In genomic region chr7:70337581-70338264, GRCm38 (mm10) we compare ENCODE assay signal across 8 mouse cellular contexts. TPM values are rescaled to one million over a fixed set of nuclear protein-coding genes. Genes with fewer than 3 reads are reported as not detected.
DNase-seq lines count a peak whose midpoint lies in the region; ATAC-seq and TF ChIP-seq lines count a peak whose summit lies in the region.

No protein-coding gene starts in this region.

- H3K27ac ChIP-seq in liver, adult 2 months (replicated peaks; ENCODE audit: insufficient read depth, low read depth, low read length) = no peak overlapping the region
- no peak overlapping the region for H3K27ac ChIP-seq in heart, embryonic 14.5 days (replicated peaks in 1 of 2; ENCODE audit: control insufficient read depth in 1 of 2, insufficient read depth in 1 of 2, low read depth in 2 of 2, low read length in 2 of 2)
- no peak overlapping the region for H3K27ac ChIP-seq in limb, embryonic 13.5 days
- no peak overlapping the region for H3K27ac ChIP-seq in olfactory bulb, adult 2 months (ENCODE audit: insufficient read depth, low read depth, low read length)

- TF ChIP-seq CTCF in liver, adult 2 months (IDR thresholded peaks at IDR 0.05; ENCODE audit: low read depth, low read length) = no peak
- TF ChIP-seq CTCF in olfactory bulb, adult 2 months (IDR thresholded peaks at IDR 0.05; ENCODE audit: insufficient read depth, low read depth, low read length) = no peak

- no peak; the same call in 1 of the 2 replicates for ATAC-seq in heart, embryonic 14.5 days (ENCODE audit: insufficient number of reproducible peaks, insufficient read depth, low FRiP score, low read depth)
- no peak for ATAC-seq in limb, embryonic 13.5 days (ENCODE audit: low FRiP score, low read depth)

- H3K79me2 ChIP-seq in liver, adult 2 months (ENCODE audit: control insufficient read depth, insufficient read depth, low read length) = no peaks in the 10 kb centered on the region; the same call in 1 of the 2 replicates

- H3K4me1 ChIP-seq in liver, adult 2 months (ENCODE audit: control insufficient read depth, insufficient read depth, low read length) = no peaks in the 10 kb centered on the region
- no peaks in the 10 kb centered on the region; a peak in 1 of 4 replicates for H3K4me1 ChIP-seq in heart, embryonic 14.5 days (ENCODE audit: control insufficient read depth in 2 of 2, insufficient read depth in 2 of 2, low read length in 2 of 2)
- peaks cover 26% of the 10 kb centered on the region for H3K4me1 ChIP-seq in limb, embryonic 13.5 days
- no peaks in the 10 kb centered on the region for H3K4me1 ChIP-seq in olfactory bulb, adult 2 months (ENCODE audit: control insufficient read depth, insufficient read depth, low read length)

- WGBS in liver, adult 2 months = 25% methylated on average over 37 of the region's 37 CpGs
- WGBS in heart, embryonic 14.5 days = 3% methylated on average over 37 of the region's 37 CpGs
- WGBS in limb, embryonic 13.5 days = 4% methylated on average over 31 of the region's 37 CpGs
- WGBS in olfactory bulb, adult 2 months = 4% methylated on average over 37 of the region's 37 CpGs

- no peak for DNase-seq in liver, adult 2 months (ENCODE audit: extremely low read depth, low read depth, low spot score)
- DNase-seq in liver = no peak
- no peak for DNase-seq in urinary bladder, postnatal 36 days (ENCODE audit: low spot score in 2 of 2)
- no peak for DNase-seq in spleen, adult 12 weeks (ENCODE audit: low spot score)
- no peak for DNase-seq in cerebellum, postnatal 25 days

- H3K9me3 ChIP-seq in heart, embryonic 14.5 days (ENCODE audit: control insufficient read depth, low read length) = no peaks in the 10 kb centered on the region
- H3K9me3 ChIP-seq in limb, embryonic 13.5 days = no peaks in the 10 kb centered on the region

- peaks cover 6% of the 10 kb centered on the region; the same call in 1 of the 2 replicates for H3K27me3 ChIP-seq in liver, adult 2 months (ENCODE audit: control insufficient read depth, insufficient read depth, low read length)
- H3K27me3 ChIP-seq in heart, embryonic 14.5 days (ENCODE audit: control insufficient read depth, insufficient read depth, low read length) = peaks cover 94% of the 10 kb centered on the region
- H3K27me3 ChIP-seq in limb, embryonic 13.5 days = peaks cover 93% of the 10 kb centered on the region

- peak overlapping the region; percentile 45; the same call in 1 of the 2 replicates for H3K4me3 ChIP-seq in liver, adult 2 months (ENCODE audit: insufficient read depth, low read depth, low read length)
- H3K4me3 ChIP-seq in heart, embryonic 14.5 days (ENCODE audit: control insufficient read depth in 1 of 2, insufficient read depth in 1 of 2, low read depth in 1 of 2, low read length in 2 of 2) = peak overlapping the region in 1 of 2 experiments; percentile 19; a peak in 2 of 4 replicates
- peak overlapping the region; percentile 22; the same call in 1 of the 2 replicates for H3K4me3 ChIP-seq in limb, embryonic 13.5 days
- peak overlapping the region; percentile 29 for H3K4me3 ChIP-seq in olfactory bulb, adult 2 months (ENCODE audit: insufficient read depth, low read depth, low read length)

- H3K4me2 ChIP-seq in heart, embryonic 14.5 days (ENCODE audit: low read length) = peak overlapping the region; percentile 49
- H3K4me2 ChIP-seq in limb, embryonic 13.5 days (replicated peaks) = peak overlapping the region; percentile 51

- 0 out of 2 replicates have a peak, but pooled peaks cover 1% of the 10 kb centered on the region for H3K36me3 ChIP-seq in liver, adult 2 months (ENCODE audit: control insufficient read depth, insufficient read depth, low read length)
- no peaks in the 10 kb centered on the region for H3K36me3 ChIP-seq in heart, embryonic 14.5 days (ENCODE audit: control insufficient read depth, insufficient read depth, low read length)
- H3K36me3 ChIP-seq in limb, embryonic 13.5 days = no peaks in the 10 kb centered on the region

- TF ChIP-seq POLR2A in liver, adult 2 months (IDR thresholded peaks at IDR 0.05; ENCODE audit: extremely low read depth, insufficient read depth, low read length) = no peak
- no peak for TF ChIP-seq POLR2A in olfactory bulb, adult 2 months (IDR thresholded peaks at IDR 0.05; ENCODE audit: insufficient read depth, low read depth, low read length)

- peak overlapping the region; percentile 39; the same call in 1 of the 2 replicates for H3K9ac ChIP-seq in liver, adult 2 months (ENCODE audit: low read depth, low read length)
- H3K9ac ChIP-seq in heart, embryonic 14.5 days (ENCODE audit: low read length) = no peak overlapping the region; the same call in 1 of the 2 replicates
- H3K9ac ChIP-seq in limb, embryonic 13.5 days = no peak overlapping the region

RNA-seq across cellular contexts. Expression of gene Nr2f2, which starts 28.8 kb away (rescaled TPM):
- total RNA-seq in liver, adult 2 months (2014; rRNA removed) = 14.5 and 16.1 TPM in 2 replicates
- 64.2 and 84.0 TPM in 2 replicates for polyA plus RNA-seq in liver, adult 2 months (2012; rRNA removed)
- 28.3 and 32.5 TPM in 2 replicates for polyA plus RNA-seq in heart, embryonic 14.5 days (2014; fragmentation: Nextera tagmentation; extraction: Ambion mirVana)
- 62.3 and 65.9 TPM in 2 replicates for polyA plus RNA-seq in limb, embryonic 13.5 days (2015; fragmentation: Nextera tagmentation; extraction: Ambion mirVana)
- polyA plus RNA-seq in olfactory bulb, adult 2 months (2012; ENCODE audit: insufficient read depth, insufficient read length, low replicate concordance, missing spikeins) = not detected in 2 replicates

Comparison
In these comparisons a context has a peak if more than half of its experiments do, and no peak if none do; other contexts are left out.
1. RNA of gene Nr2f2, which starts 28.8 kb away (polyA plus RNA-seq): 64.2 to 84.0 TPM in liver, adult 2 months, 62.3 to 65.9 TPM in limb, embryonic 13.5 days and 28.3 to 32.5 TPM in heart, embryonic 14.5 days; not detected in olfactory bulb, adult 2 months; every median in the first group is over 10 times any median in the second.